Mouse (Mus musculus): ENCODE results near the gene Prdm11.

GRCm38 (mm10) chr2:93011465-93011864 is 34.5 kb downstream of the Prdm11 start:
- TF ChIP-seq CTCF (IDR thresholded peaks at IDR 0.05; ENCODE audit: control insufficient read depth, insufficient read depth, insufficient replicate concordance, low read depth, low read length): no peak
- no peak for TF ChIP-seq POLR2A (IDR thresholded peaks at IDR 0.05; ENCODE audit: control insufficient read depth, low read depth, low read length)

Data from testis, adult 2 months (tissue).